Mouse (Mus musculus) forebrain, embryonic 16.5 days (tissue): Measurements from ENCODE around the gene Bcas3. TPM values are rescaled to one million over a fixed set of nuclear protein-coding genes. Genes with fewer than 3 reads are reported as not detected.
"Not testable (repeated sequence)": the region's sequence is repeated elsewhere in the genome, so short reads cannot be mapped to it uniquely, and the experiment has no call there.

Experiments
- ATAC-seq: fragments of 200-750 bp; cut with Nextera tagmentation; 2 replicates; pipeline ENCODE4 v1.8.0; 2017; ENCODE audit warnings: mild to moderate bottlenecking, moderate library complexity
- H3K27ac ChIP-seq: fragments of 300-500 bp; sonication (generic); 2 replicates; pipeline ENCODE4 v1.5.1; 2014; ENCODE audit warnings: low read length, control low read depth
- H3K27me3 ChIP-seq: fragments of 300-500 bp; sonication (generic); replicated peaks from 2 replicates; pipeline ENCODE4 v1.6.1; 2014; ENCODE audit warnings: low read length; ENCODE audit not compliant: control insufficient read depth, insufficient read depth
- H3K36me3 ChIP-seq: fragments of 300-500 bp; sonication (generic); 2 replicates; pipeline ENCODE4 v1.6.1; 2014; ENCODE audit not compliant: control insufficient read depth, insufficient read depth
- H3K4me1 ChIP-seq: fragments of 300-500 bp; sonication (generic); replicated peaks from 2 replicates; pipeline ENCODE4 v1.6.1; 2014; ENCODE audit warnings: low read length; ENCODE audit not compliant: control insufficient read depth, insufficient read depth
- H3K4me2 ChIP-seq: fragments of 300-500 bp; sonication (generic); 2 replicates; pipeline ENCODE4 v1.6.1; 2014; ENCODE audit warnings: mild to moderate bottlenecking, low read length, control low read depth
- H3K4me3 ChIP-seq: fragments of 300-500 bp; sonication (generic); replicated peaks from 2 replicates; pipeline ENCODE4 v1.5.1; 2014; ENCODE audit warnings: mild to moderate bottlenecking, low read length, control low read depth
- H3K9ac ChIP-seq: fragments of 300-500 bp; sonication (generic); replicated peaks from 2 replicates; pipeline ENCODE4 v1.6.1; 2014; ENCODE audit warnings: low read depth, low read length, control low read depth
- H3K9me3 ChIP-seq: fragments of 300-500 bp; sonication (generic); 2 replicates; pipeline ENCODE4 v1.6.1; 2016; ENCODE audit warnings: low read length; ENCODE audit not compliant: control insufficient read depth
- whole genome bisulfite sequencing: fragments of 180-500 bp; shearing (Covaris S2); extraction: QIAGEN DNeasy Blood & Tissue Kit; methylation state at CpG from one replicate; pipeline ENCODE4 v1.1.7; 2014; 5-methylcytosine and 5-hydroxymethylcytosine counted together
- polyA plus RNA-seq: library from polyadenylated mRNA; unstranded; fragments of >200 nt; fragmentation: Nextera tagmentation; extraction: Ambion mirVana; gene quantifications from 2 replicates; pipeline ENCODE4 v1.2.1, GENCODE M21; 2015

Bcas3 gene
- polyA plus RNA-seq, 1 experiment from 2014 or later = 31.9 TPM

GRCm38 (mm10) chr11:85492231-85492630, 139.3 kb downstream of the Bcas3 start:
- H3K27me3 ChIP-seq = 0 out of 2 replicates have a peak, but pooled peaks cover 5% of the 10 kb centered on the region
- WGBS = 29% methylated on average over 12 of the region's 12 CpGs
- no peak overlapping the region for H3K27ac ChIP-seq

GRCm38 (mm10) chr11:85492666-85493065, 139.7 kb downstream of the Bcas3 start:
- ATAC-seq = no peak
- Histone ChIP-seq H3K4me1 (peaks cover 5% of the 10 kb centered on the region), H3K4me3 (no peak overlapping the region), H3K4me2 (no peak overlapping the region), H3K9ac (no peak overlapping the region), H3K9me3 (no peaks in the 10 kb centered on the region), H3K27ac (no peak overlapping the region), H3K27me3 (0 out of 2 replicates have a peak, but pooled peaks cover 5% of the 10 kb centered on the region), H3K36me3 (no peaks in the 10 kb centered on the region)
- WGBS = 61% methylated on average over 3 of the region's 3 CpGs

More at GRCm38 (mm10) chr11:85492231-85492630, 139.3 kb downstream of the Bcas3 start:
- Histone ChIP-seq H3K36me3 (no peaks in the 10 kb centered on the region), H3K9ac (no peak overlapping the region), H3K4me1 (peaks cover 5% of the 10 kb centered on the region), H3K9me3 (no peaks in the 10 kb centered on the region), H3K4me3 (no peak overlapping the region), H3K4me2 (no peak overlapping the region)
- no peak; the same call in 1 of the 2 replicates for ATAC-seq

GRCm38 (mm10) chr11:85499561-85499960, 146.6 kb downstream of the Bcas3 start:
- Histone ChIP-seq H3K4me1 (no peaks in the 10 kb centered on the region), H3K4me2 (no peak overlapping the region), H3K36me3 (no peaks in the 10 kb centered on the region), H3K9me3 (no peaks in the 10 kb centered on the region), H3K4me3 (no peak overlapping the region), H3K9ac (no peak overlapping the region), H3K27ac (no peak overlapping the region), H3K27me3 (0 out of 2 replicates have a peak, but pooled peaks cover 4% of the 10 kb centered on the region)
- ATAC-seq = no peak
- 90% methylated on average over 5 of the region's 5 CpGs for WGBS

- ATAC-seq = no peak
- WGBS = 74% methylated on average over 3 of the region's 3 CpGs
- no peak overlapping the region for H3K4me3 ChIP-seq
These were observed 149.1 kb downstream of the Bcas3 start for GRCm38 (mm10) chr11:85502031-85502430.

GRCm38 (mm10) chr11:85504812-85505211, 151.8 kb downstream of the Bcas3 start:
- ATAC-seq, H3K4me2 ChIP-seq, H3K27me3 ChIP-seq, H3K4me3 ChIP-seq, H3K9me3 ChIP-seq, H3K27ac ChIP-seq, H3K4me1 ChIP-seq, H3K36me3 ChIP-seq, H3K9ac ChIP-seq: not testable (repeated sequence)
- 57% methylated on average over 4 of the region's 4 CpGs for WGBS

More at GRCm38 (mm10) chr11:85502031-85502430, 149.1 kb downstream of the Bcas3 start:
- H3K27me3 ChIP-seq = 0 out of 2 replicates have a peak, but pooled peaks cover 2% of the 10 kb centered on the region
- no peak overlapping the region for H3K9ac ChIP-seq
- no peaks in the 10 kb centered on the region for H3K36me3 ChIP-seq
- no peaks in the 10 kb centered on the region for H3K9me3 ChIP-seq
- no peak overlapping the region for H3K27ac ChIP-seq
- no peak overlapping the region for H3K4me2 ChIP-seq
- no peaks in the 10 kb centered on the region for H3K4me1 ChIP-seq

- no peaks in the 10 kb centered on the region for H3K4me1 ChIP-seq
- no peak for ATAC-seq
- H3K27me3 ChIP-seq = 0 out of 2 replicates have a peak, but pooled peaks cover 2% of the 10 kb centered on the region
- H3K4me2 ChIP-seq = no peak overlapping the region
- no peaks in the 10 kb centered on the region for H3K9me3 ChIP-seq
- no peak overlapping the region for H3K9ac ChIP-seq
- H3K27ac ChIP-seq = no peak overlapping the region
- 89% methylated on average over 4 of the region's 4 CpGs for WGBS
- H3K36me3 ChIP-seq = no peaks in the 10 kb centered on the region
- H3K4me3 ChIP-seq = no peak overlapping the region
These were observed 152.8 kb downstream of the Bcas3 start for GRCm38 (mm10) chr11:85505811-85506210.

- WGBS = 80% methylated on average over 12 of the region's 12 CpGs
These were observed 156.4 kb downstream of the Bcas3 start for GRCm38 (mm10) chr11:85509334-85509733.

GRCm38 (mm10) chr11:85511270-85511904, 158.4 kb downstream of the Bcas3 start:
- Histone ChIP-seq H3K9ac (no peak overlapping the region), H3K36me3 (no peaks in the 10 kb centered on the region), H3K27ac (no peak overlapping the region), H3K27me3 (no peaks in the 10 kb centered on the region), H3K4me3 (no peak overlapping the region), H3K9me3 (no peaks in the 10 kb centered on the region), H3K4me1 (no peaks in the 10 kb centered on the region), H3K4me2 (no peak overlapping the region)
- ATAC-seq = no peak
- 82% methylated on average over 9 of the region's 9 CpGs for WGBS

More at GRCm38 (mm10) chr11:85509334-85509733, 156.4 kb downstream of the Bcas3 start:
- Histone ChIP-seq H3K27me3 (no peaks in the 10 kb centered on the region), H3K27ac (no peak overlapping the region), H3K9ac (no peak overlapping the region), H3K4me1 (no peaks in the 10 kb centered on the region), H3K4me2 (no peak overlapping the region), H3K9me3 (no peaks in the 10 kb centered on the region), H3K4me3 (no peak overlapping the region), H3K36me3 (no peaks in the 10 kb centered on the region)
- no peak for ATAC-seq

- Histone ChIP-seq H3K4me3 (no peak overlapping the region), H3K4me1 (no peaks in the 10 kb centered on the region), H3K27me3 (no peaks in the 10 kb centered on the region), H3K27ac (no peak overlapping the region), H3K36me3 (no peaks in the 10 kb centered on the region), H3K4me2 (no peak overlapping the region), H3K9me3 (no peaks in the 10 kb centered on the region), H3K9ac (no peak overlapping the region)
- WGBS = 89% methylated on average over 7 of the region's 7 CpGs
- ATAC-seq = no peak
These were observed 163.8 kb downstream of the Bcas3 start for GRCm38 (mm10) chr11:85516724-85517123.
